Mouse (Mus musculus): ENCODE data around the gene Epha2.

- TF ChIP-seq CTCF (IDR thresholded peaks at IDR 0.05; ENCODE audit: extremely low read depth, insufficient read depth, low read length): no peak
- TF ChIP-seq POLR2A (IDR thresholded peaks at IDR 0.05; ENCODE audit: extremely low read depth, insufficient read depth, low read length): no peak
Measured at GRCm38 (mm10) chr4:141317914-141318313, 16.9 kb downstream of the Epha2 start.

Data from cortical plate, adult 2 months (tissue).